Mouse (Mus musculus): ENCODE measurements around the gene 0610037L13Rik. TPM values are rescaled to one million over a fixed set of nuclear protein-coding genes. Genes with fewer than 3 reads are reported as not detected.

0610037L13Rik gene
- total and polyA plus RNA-seq, 3 experiments: 35.5 to 65.0 TPM; not detected in 1

DNA sequence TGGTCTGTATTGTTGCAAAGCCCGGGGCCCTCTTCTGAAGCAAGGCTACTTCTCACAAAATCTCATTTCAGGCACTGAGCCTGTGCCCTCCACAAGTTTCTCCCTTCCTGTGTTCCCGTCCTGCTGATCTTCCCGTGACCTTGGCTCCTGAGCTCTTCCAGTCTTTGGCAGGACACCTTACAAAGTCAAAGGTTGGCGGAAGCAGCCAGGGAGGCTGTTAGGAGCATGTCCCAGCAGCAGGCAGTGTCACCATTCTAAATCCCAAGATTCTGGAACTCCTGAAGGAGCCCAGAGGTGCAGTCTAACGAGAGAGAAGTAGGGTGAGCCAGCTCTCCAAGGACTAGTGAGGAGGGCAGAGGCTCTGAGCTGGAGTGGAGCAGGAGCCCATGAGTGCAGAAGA lies 41.1 kb upstream of the 0610037L13Rik start:
- no peaks in the 10 kb centered on the region for H3K9me3 ChIP-seq (replicated peaks; ENCODE audit: insufficient read depth, low read length)
- no peaks in the 10 kb centered on the region for H3K4me1 ChIP-seq (ENCODE audit: control insufficient read depth in 1 of 2, insufficient read depth in 2 of 2, low read length in 2 of 2)
- no peak overlapping the region for H3K4me3 ChIP-seq (ENCODE audit: control insufficient read depth in 1 of 2, insufficient read depth in 1 of 2, low read depth in 2 of 2, low read length in 2 of 2)
- no peak overlapping the region for H3K9ac ChIP-seq (ENCODE audit: control insufficient read depth, low read depth, low read length, poor library complexity, severe bottlenecking)
- H3K36me3 ChIP-seq (ENCODE audit: control insufficient read depth in 1 of 2, insufficient read depth in 2 of 2, low read length in 2 of 2): no peaks in the 10 kb centered on the region; a peak in 2 of 4 replicates
- no peaks in the 10 kb centered on the region for H3K79me2 ChIP-seq (ENCODE audit: control insufficient read depth, insufficient read depth, low read length, poor library complexity)
- no peak for DNase-seq (ENCODE audit: low read depth, low spot score)
- no peak overlapping the region for H3K27ac ChIP-seq (ENCODE audit: control insufficient read depth, low read depth, low read length)
- TF ChIP-seq POLR2AphosphoS5 (IDR thresholded peaks at IDR 0.05; ENCODE audit: borderline replicate concordance, low read depth, low read length) (no peak), ZNF384 (IDR thresholded peaks at IDR 0.05; ENCODE audit: low read depth, low read length) (no peak), EP300 (IDR thresholded peaks at IDR 0.05; ENCODE audit: low read depth in 1 of 2, low read length in 2 of 2) (no peak), HCFC1 (IDR thresholded peaks at IDR 0.05; ENCODE audit: low read depth, low read length) (no peak)
- no peaks in the 10 kb centered on the region for H3K27me3 ChIP-seq (ENCODE audit: control insufficient read depth in 1 of 2, insufficient read depth in 2 of 2, low read length in 2 of 2)

DNA sequence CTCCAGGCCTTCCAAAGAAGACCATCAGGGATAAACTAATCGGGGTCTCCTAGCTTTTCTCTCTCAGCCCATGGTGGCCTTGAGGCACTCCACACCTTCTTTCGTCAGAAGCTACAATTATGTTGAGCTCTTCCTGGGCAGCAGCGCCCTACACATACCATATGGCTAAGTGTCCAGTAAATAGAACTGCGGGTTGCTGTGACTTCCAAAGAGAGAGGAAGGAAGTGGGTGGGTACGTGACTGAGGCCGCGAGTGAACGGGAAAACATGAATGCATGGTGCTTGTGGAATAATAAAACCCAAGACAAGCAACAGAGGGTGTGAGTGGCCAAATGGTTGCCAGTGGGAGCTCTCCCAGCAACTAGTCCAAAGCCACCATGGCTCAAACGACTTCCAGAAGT lies 40.0 kb upstream of the 0610037L13Rik start:
- Histone ChIP-seq H3K9me3 (replicated peaks; ENCODE audit: insufficient read depth, low read length) (no peaks in the 10 kb centered on the region), H3K4me1 (ENCODE audit: control insufficient read depth in 1 of 2, insufficient read depth in 2 of 2, low read length in 2 of 2) (no peaks in the 10 kb centered on the region), H3K4me3 (ENCODE audit: control insufficient read depth in 1 of 2, insufficient read depth in 1 of 2, low read depth in 2 of 2, low read length in 2 of 2) (no peak overlapping the region), H3K79me2 (ENCODE audit: control insufficient read depth, insufficient read depth, low read length, poor library complexity) (no peaks in the 10 kb centered on the region), H3K9ac (ENCODE audit: control insufficient read depth, low read depth, low read length, poor library complexity, severe bottlenecking) (no peak overlapping the region), H3K27ac (ENCODE audit: control insufficient read depth, low read depth, low read length) (no peak overlapping the region), H3K27me3 (ENCODE audit: control insufficient read depth in 1 of 2, insufficient read depth in 2 of 2, low read length in 2 of 2) (no peaks in the 10 kb centered on the region), H3K36me3 (ENCODE audit: control insufficient read depth in 1 of 2, insufficient read depth in 2 of 2, low read length in 2 of 2) (no peaks in the 10 kb centered on the region; a peak in 2 of 4 replicates)
- no peak for TF ChIP-seq ETS1 (IDR thresholded peaks at IDR 0.05; ENCODE audit: low read depth, low read length)
- no peak for TF ChIP-seq JUND (IDR thresholded peaks at IDR 0.05; ENCODE audit: low read depth, low read length)
- TF ChIP-seq TCF12 (IDR thresholded peaks at IDR 0.05; ENCODE audit: low read depth, low read length): no peak
- TF ChIP-seq EP300 (IDR thresholded peaks at IDR 0.05; ENCODE audit: low read depth in 1 of 2, low read length in 2 of 2): no peak
- TF ChIP-seq TAL1 (IDR thresholded peaks at IDR 0.05; ENCODE audit: low read length): no peak
- TF ChIP-seq MEF2A (IDR thresholded peaks at IDR 0.05; ENCODE audit: extremely low read depth, insufficient replicate concordance, low read depth, low read length, poor library complexity, severe bottlenecking): no peak
- TF ChIP-seq ZNF384 (IDR thresholded peaks at IDR 0.05; ENCODE audit: low read depth, low read length): no peak
- TF ChIP-seq POLR2A (IDR thresholded peaks at IDR 0.05; ENCODE audit: control insufficient read depth in 1 of 2, insufficient read depth in 1 of 2, low read depth in 1 of 2, low read length in 2 of 2, poor library complexity in 1 of 2): no peak
- no peak for DNase-seq (ENCODE audit: low read depth, low spot score)

GRCm38 (mm10) chr4:107850091-107850490 lies 39.5 kb upstream of the 0610037L13Rik start:
- Histone ChIP-seq H3K9ac (ENCODE audit: control insufficient read depth, low read depth, low read length, poor library complexity, severe bottlenecking) (no peak overlapping the region), H3K4me3 (ENCODE audit: control insufficient read depth in 1 of 2, insufficient read depth in 1 of 2, low read depth in 2 of 2, low read length in 2 of 2) (no peak overlapping the region), H3K27me3 (ENCODE audit: control insufficient read depth in 1 of 2, insufficient read depth in 2 of 2, low read length in 2 of 2) (no peaks in the 10 kb centered on the region), H3K27ac (ENCODE audit: control insufficient read depth, low read depth, low read length) (no peak overlapping the region), H3K79me2 (ENCODE audit: control insufficient read depth, insufficient read depth, low read length, poor library complexity) (no peaks in the 10 kb centered on the region), H3K9me3 (replicated peaks; ENCODE audit: insufficient read depth, low read length) (no peaks in the 10 kb centered on the region), H3K36me3 (ENCODE audit: control insufficient read depth in 1 of 2, insufficient read depth in 2 of 2, low read length in 2 of 2) (no peaks in the 10 kb centered on the region; a peak in 2 of 4 replicates), H3K4me1 (ENCODE audit: control insufficient read depth in 1 of 2, insufficient read depth in 2 of 2, low read length in 2 of 2) (no peaks in the 10 kb centered on the region)
- TF ChIP-seq POLR2AphosphoS2 (IDR thresholded peaks at IDR 0.05; ENCODE audit: low read length) (no peak), EP300 (IDR thresholded peaks at IDR 0.05; ENCODE audit: low read depth in 1 of 2, low read length in 2 of 2) (no peak), HCFC1 (IDR thresholded peaks at IDR 0.05; ENCODE audit: low read depth, low read length) (no peak), MAFK (IDR thresholded peaks at IDR 0.05; ENCODE audit: borderline replicate concordance, low read depth, low read length) (no peak), RCOR1 (IDR thresholded peaks at IDR 0.05; ENCODE audit: low read depth, low read length) (no peak), NELFE (IDR thresholded peaks at IDR 0.05; ENCODE audit: low read depth, low read length) (no peak), CTCF (IDR thresholded peaks at IDR 0.05 in 2 of 3, conservative IDR thresholded peaks at IDR 0.05 in 1 of 3; ENCODE audit: control insufficient read depth in 1 of 3, insufficient read depth in 1 of 3, low read depth in 2 of 3, low read length in 3 of 3, poor library complexity in 1 of 3, severe bottlenecking in 1 of 3) (no peak), USF1 (IDR thresholded peaks at IDR 0.05; ENCODE audit: low read depth, low read length) (no peak), ETS1 (IDR thresholded peaks at IDR 0.05; ENCODE audit: low read depth, low read length) (no peak), POLR2A (IDR thresholded peaks at IDR 0.05; ENCODE audit: control insufficient read depth in 1 of 2, insufficient read depth in 1 of 2, low read depth in 1 of 2, low read length in 2 of 2, poor library complexity in 1 of 2) (no peak), ZKSCAN1 (IDR thresholded peaks at IDR 0.05; ENCODE audit: low read depth, low read length) (no peak), MYC (IDR thresholded peaks at IDR 0.05; ENCODE audit: low read depth, low read length) (no peak), CHD1 (IDR thresholded peaks at IDR 0.05; ENCODE audit: low read depth, low read length) (no peak), BHLHE40 (IDR thresholded peaks at IDR 0.05; ENCODE audit: borderline replicate concordance, low read depth, low read length) (no peak), ZC3H11A (IDR thresholded peaks at IDR 0.05; ENCODE audit: low read depth, low read length) (no peak), TCF12 (IDR thresholded peaks at IDR 0.05; ENCODE audit: low read depth, low read length) (no peak), POLR2AphosphoS5 (IDR thresholded peaks at IDR 0.05; ENCODE audit: borderline replicate concordance, low read depth, low read length) (no peak)
- no peak for DNase-seq (ENCODE audit: low read depth, low spot score)
